Mouse (Mus musculus): ENCODE measurements around the gene Ankrd50. TPM values are rescaled to one million over a fixed set of nuclear protein-coding genes. Genes with fewer than 3 reads are reported as not detected.

The Ankrd50 gene
- polyA plus RNA-seq, 1 experiment, result 0.04 TPM

- Histone ChIP-seq H3K27me3 (ENCODE audit: control insufficient read depth) (no peaks in the 10 kb centered on the region), H3K36me3 (ENCODE audit: control insufficient read depth) (no peaks in the 10 kb centered on the region), H3K4me3 (replicated peaks) (no peak overlapping the region), H3K9me3 (ENCODE audit: control insufficient read depth, low read length) (no peaks in the 10 kb centered on the region), H3K4me1 (ENCODE audit: control insufficient read depth) (no peaks in the 10 kb centered on the region)
- TF ChIP-seq TAL1 (IDR thresholded peaks at IDR 0.05; ENCODE audit: low read length), result no peak
- no peak for TF ChIP-seq GATA1 (IDR thresholded peaks at IDR 0.05; ENCODE audit: low read length)
These were observed 11.5 kb downstream of the Ankrd50 start for GRCm38 (mm10) chr3:38473138-38473537.

- no peak for TF ChIP-seq TAL1 (IDR thresholded peaks at IDR 0.05; ENCODE audit: low read length)
- no peak for TF ChIP-seq GATA1 (IDR thresholded peaks at IDR 0.05; ENCODE audit: low read length)
- H3K27me3 ChIP-seq (ENCODE audit: control insufficient read depth), result no peaks in the 10 kb centered on the region
- H3K4me3 ChIP-seq (replicated peaks), result no peak overlapping the region
- H3K4me1 ChIP-seq (ENCODE audit: control insufficient read depth), result no peaks in the 10 kb centered on the region
- H3K9me3 ChIP-seq (ENCODE audit: control insufficient read depth, low read length), result no peaks in the 10 kb centered on the region
- no peaks in the 10 kb centered on the region for H3K36me3 ChIP-seq (ENCODE audit: control insufficient read depth)
These were observed 13.1 kb downstream of the Ankrd50 start for GRCm38 (mm10) chr3:38471516-38471915.

- Histone ChIP-seq H3K9me3 (ENCODE audit: control insufficient read depth, low read length) (no peaks in the 10 kb centered on the region), H3K27me3 (ENCODE audit: control insufficient read depth) (no peaks in the 10 kb centered on the region), H3K36me3 (ENCODE audit: control insufficient read depth) (no peaks in the 10 kb centered on the region), H3K4me3 (replicated peaks) (no peak overlapping the region), H3K4me1 (ENCODE audit: control insufficient read depth) (no peaks in the 10 kb centered on the region)
- TF ChIP-seq TAL1 (IDR thresholded peaks at IDR 0.05; ENCODE audit: low read length), result no peak
- TF ChIP-seq GATA1 (IDR thresholded peaks at IDR 0.05; ENCODE audit: low read length), result no peak
These were observed 16.5 kb downstream of the Ankrd50 start for GRCm38 (mm10) chr3:38468131-38468530.

- no peak for TF ChIP-seq GATA1 (IDR thresholded peaks at IDR 0.05; ENCODE audit: low read length)
- TF ChIP-seq TAL1 (IDR thresholded peaks at IDR 0.05; ENCODE audit: low read length), result no peak
- Histone ChIP-seq H3K4me1 (ENCODE audit: control insufficient read depth) (no peaks in the 10 kb centered on the region), H3K9me3 (ENCODE audit: control insufficient read depth, low read length) (no peaks in the 10 kb centered on the region), H3K36me3 (ENCODE audit: control insufficient read depth) (no peaks in the 10 kb centered on the region), H3K27me3 (ENCODE audit: control insufficient read depth) (no peaks in the 10 kb centered on the region), H3K4me3 (replicated peaks) (no peak overlapping the region)
These were observed 17.7 kb downstream of the Ankrd50 start for GRCm38 (mm10) chr3:38466880-38467405.

- Histone ChIP-seq H3K27me3 (ENCODE audit: control insufficient read depth) (no peaks in the 10 kb centered on the region), H3K4me1 (ENCODE audit: control insufficient read depth) (no peaks in the 10 kb centered on the region), H3K4me3 (replicated peaks) (no peak overlapping the region), H3K36me3 (ENCODE audit: control insufficient read depth) (no peaks in the 10 kb centered on the region), H3K9me3 (ENCODE audit: control insufficient read depth, low read length) (no peaks in the 10 kb centered on the region)
- TF ChIP-seq GATA1 (IDR thresholded peaks at IDR 0.05; ENCODE audit: low read length) (no peak), TAL1 (IDR thresholded peaks at IDR 0.05; ENCODE audit: low read length) (no peak)
These were observed 18.5 kb downstream of the Ankrd50 start for GRCm38 (mm10) chr3:38466139-38466538.

- Histone ChIP-seq H3K9me3 (ENCODE audit: control insufficient read depth, low read length) (no peaks in the 10 kb centered on the region), H3K27me3 (ENCODE audit: control insufficient read depth) (no peaks in the 10 kb centered on the region), H3K4me3 (replicated peaks) (no peak overlapping the region), H3K36me3 (ENCODE audit: control insufficient read depth) (0 out of 2 replicates have a peak, but pooled peaks cover 3% of the 10 kb centered on the region), H3K4me1 (ENCODE audit: control insufficient read depth) (no peaks in the 10 kb centered on the region)
- TF ChIP-seq GATA1 (IDR thresholded peaks at IDR 0.05; ENCODE audit: low read length) (no peak), TAL1 (IDR thresholded peaks at IDR 0.05; ENCODE audit: low read length) (no peak)
These were observed 21.5 kb downstream of the Ankrd50 start for GRCm38 (mm10) chr3:38463149-38463548.

- Histone ChIP-seq H3K36me3 (ENCODE audit: control insufficient read depth) (peaks cover 4% of the 10 kb centered on the region), H3K4me3 (replicated peaks) (no peak overlapping the region), H3K9me3 (ENCODE audit: control insufficient read depth, low read length) (no peaks in the 10 kb centered on the region), H3K4me1 (ENCODE audit: control insufficient read depth) (no peaks in the 10 kb centered on the region), H3K27me3 (ENCODE audit: control insufficient read depth) (no peaks in the 10 kb centered on the region)
- TF ChIP-seq TAL1 (IDR thresholded peaks at IDR 0.05; ENCODE audit: low read length) (no peak), GATA1 (IDR thresholded peaks at IDR 0.05; ENCODE audit: low read length) (no peak)
These were observed 22.9 kb downstream of the Ankrd50 start for GRCm38 (mm10) chr3:38461742-38462141.

GRCm38 (mm10) chr3:38460250-38460624 is 24.4 kb downstream of the Ankrd50 start:
- no peak for TF ChIP-seq GATA1 (IDR thresholded peaks at IDR 0.05; ENCODE audit: low read length)
- TF ChIP-seq TAL1 (IDR thresholded peaks at IDR 0.05; ENCODE audit: low read length), result no peak

GRCm38 (mm10) chr3:38459507-38460249 is 25.0 kb downstream of the Ankrd50 start:
- Histone ChIP-seq H3K27me3 (ENCODE audit: control insufficient read depth) (no peaks in the 10 kb centered on the region), H3K4me3 (replicated peaks) (no peak overlapping the region), H3K9me3 (ENCODE audit: control insufficient read depth, low read length) (peaks cover 6% of the 10 kb centered on the region), H3K36me3 (ENCODE audit: control insufficient read depth) (peaks cover 23% of the 10 kb centered on the region), H3K4me1 (ENCODE audit: control insufficient read depth) (no peaks in the 10 kb centered on the region)
- no peak for TF ChIP-seq TAL1 (IDR thresholded peaks at IDR 0.05; ENCODE audit: low read length)
- TF ChIP-seq GATA1 (IDR thresholded peaks at IDR 0.05; ENCODE audit: low read length), result no peak

More at GRCm38 (mm10) chr3:38460250-38460624, 24.4 kb downstream of the Ankrd50 start:
- H3K27me3 ChIP-seq (ENCODE audit: control insufficient read depth), result no peaks in the 10 kb centered on the region
- peaks cover 6% of the 10 kb centered on the region for H3K9me3 ChIP-seq (ENCODE audit: control insufficient read depth, low read length)
- no peaks in the 10 kb centered on the region for H3K4me1 ChIP-seq (ENCODE audit: control insufficient read depth)
- no peak overlapping the region for H3K4me3 ChIP-seq (replicated peaks)
- H3K36me3 ChIP-seq (ENCODE audit: control insufficient read depth), result peaks cover 18% of the 10 kb centered on the region

Data from erythroblast, embryonic 14.5 days (primary cell).